Mouse (Mus musculus): Measurements from ENCODE around the gene Aldh4a1.

DNA sequence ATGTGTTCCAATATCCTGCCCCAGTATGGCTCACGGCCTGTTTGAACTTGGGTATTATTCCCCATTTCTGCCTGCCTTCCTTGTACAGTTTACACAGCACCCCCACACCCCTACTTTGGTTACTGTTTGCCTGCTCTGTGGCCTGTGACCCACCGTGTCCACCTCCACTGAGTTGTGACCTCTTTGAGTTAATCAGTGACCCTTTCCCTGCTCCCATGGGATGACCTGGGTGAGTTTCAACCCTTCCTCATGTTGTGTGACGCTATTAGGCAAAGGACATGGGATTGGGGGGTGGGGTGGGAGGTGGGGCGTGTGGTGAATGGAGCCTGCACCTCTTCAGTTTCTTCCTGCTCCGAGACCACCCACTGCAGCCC, 1.4 kb downstream of the Aldh4a1 start:
- TF ChIP-seq MAFK (IDR thresholded peaks at IDR 0.05; ENCODE audit: insufficient read depth, low read depth, low read length), result no peak
- no peak for TF ChIP-seq ZC3H11A (IDR thresholded peaks at IDR 0.05; ENCODE audit: borderline replicate concordance, low read depth, low read length)
